Mouse (Mus musculus) ES-Bruce4 (cell line): ENCODE measurements around the gene Fam81a. TPM values are rescaled to one million over a fixed set of nuclear protein-coding genes. Genes with fewer than 3 reads are reported as not detected.

Experiments
- H3K27ac ChIP-seq: 2 replicates; pipeline ENCODE4 v1.5.1; 2012; ENCODE audit warnings: low read length, inconsistent platforms; ENCODE audit not compliant: insufficient read depth
- H3K27me3 ChIP-seq: 2 replicates; pipeline ENCODE4 v1.6.1; 2012; ENCODE audit warnings: mild to moderate bottlenecking, low read length, inconsistent platforms; ENCODE audit not compliant: control insufficient read depth, poor library complexity, insufficient read depth, severe bottlenecking
- H3K36me3 ChIP-seq: 2 replicates; pipeline ENCODE4 v1.6.1; 2012; ENCODE audit warnings: inconsistent platforms, mild to moderate bottlenecking, low read length, moderate library complexity; ENCODE audit not compliant: control insufficient read depth, poor library complexity, insufficient read depth, severe bottlenecking
- H3K4me1 ChIP-seq: one replicate; pipeline ENCODE4 v1.8.1; 2011; ENCODE audit warnings: low read length; ENCODE audit not compliant: control insufficient read depth, insufficient read depth
- H3K4me3 ChIP-seq: 2 replicates; pipeline ENCODE4 v1.5.1; 2011; ENCODE audit warnings: low read depth, mild to moderate bottlenecking, low read length
- H3K9ac ChIP-seq: 2 replicates; pipeline ENCODE4 v1.6.1; 2012; ENCODE audit warnings: low read depth, mild to moderate bottlenecking, inconsistent platforms; ENCODE audit not compliant: poor library complexity, severe bottlenecking
- H3K9me3 ChIP-seq: replicated peaks from 2 replicates; pipeline ENCODE4 v1.6.1; 2012; ENCODE audit warnings: mild to moderate bottlenecking, low read length, inconsistent platforms; ENCODE audit not compliant: control insufficient read depth, poor library complexity, insufficient read depth, severe bottlenecking
- CTCF ChIP-seq: IDR thresholded peaks from one replicate; pipeline ENCODE4 v1.8.1; 2011; ENCODE audit warnings: low read depth, low read length
- EP300 ChIP-seq: IDR thresholded peaks from 2 replicates; pipeline ENCODE4 v1.6.1; 2011; ENCODE audit warnings: low read depth, low read length; ENCODE audit not compliant: insufficient read depth
- POLR2A ChIP-seq: IDR thresholded peaks from one replicate; pipeline ENCODE4 v1.8.1; 2011; ENCODE audit warnings: low read length; ENCODE audit not compliant: insufficient read depth
- polyA plus RNA-seq: library from polyadenylated mRNA; stranded (reverse); fragments of >200 nt; gene quantifications from 2 replicates; pipeline ENCODE4 v1.2.4, GENCODE M21; 2011; ENCODE audit warnings: low read depth; ENCODE audit not compliant: missing spikeins, insufficient read depth, insufficient read length

Gene Fam81a
- polyA plus RNA-seq, 1 experiment: 8.3 TPM

- Histone ChIP-seq H3K27me3 (no peaks in the 10 kb centered on the region), H3K9me3 (no peaks in the 10 kb centered on the region), H3K27ac (peak overlapping the region; percentile 93), H3K4me1 (no peaks in the 10 kb centered on the region), H3K36me3 (no peaks in the 10 kb centered on the region), H3K9ac (peak overlapping the region; percentile 20), H3K4me3 (peak overlapping the region; percentile 37)
- no peak for TF ChIP-seq POLR2A
- TF ChIP-seq CTCF: no peak
- no peak for TF ChIP-seq EP300
These were observed 93.0 kb downstream of the Fam81a start for GRCm38 (mm10) chr9:70049416-70049783.

DNA sequence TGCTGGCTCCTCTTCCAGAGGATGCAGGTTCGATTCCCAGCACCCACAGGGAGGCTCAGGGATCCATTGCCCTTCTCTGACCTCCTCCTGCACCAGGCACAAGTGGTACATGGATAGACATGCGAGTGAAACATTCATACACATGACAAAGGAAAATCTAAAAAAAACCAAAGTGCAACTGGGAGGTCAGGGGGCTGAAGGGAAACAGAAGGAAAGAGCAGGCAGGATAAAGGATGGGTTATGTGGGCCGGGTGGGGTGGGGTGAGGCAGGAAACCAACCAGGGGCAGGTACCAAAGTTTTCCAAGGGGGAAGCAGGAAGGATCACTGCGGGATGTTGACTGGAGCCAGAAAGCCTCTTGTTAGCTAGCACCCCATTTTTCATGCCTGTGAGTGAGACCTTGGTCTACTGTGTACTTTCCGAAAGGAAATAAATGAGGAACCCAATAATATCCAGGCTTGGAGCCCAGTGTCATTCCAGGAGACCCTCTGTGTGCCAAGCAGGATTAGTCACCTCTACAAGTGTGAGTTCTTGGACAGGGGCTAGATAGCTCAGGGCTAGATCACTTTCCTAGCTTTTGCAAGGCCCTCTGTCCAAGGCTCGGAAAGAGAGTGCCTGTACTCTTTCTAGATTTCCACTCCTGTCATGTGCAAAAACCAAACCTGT, 93.5 kb downstream of the Fam81a start:
- peak overlapping the region; percentile 37 for H3K4me3 ChIP-seq
- peak overlapping the region; percentile 20; the same call in 1 of the 2 replicates for H3K9ac ChIP-seq
- H3K9me3 ChIP-seq: no peaks in the 10 kb centered on the region
- no peaks in the 10 kb centered on the region for H3K4me1 ChIP-seq
- H3K27me3 ChIP-seq: no peaks in the 10 kb centered on the region
- no peak for TF ChIP-seq POLR2A
- no peak for TF ChIP-seq EP300
- no peak for TF ChIP-seq CTCF
- H3K27ac ChIP-seq: peak overlapping the region; percentile 93
- no peaks in the 10 kb centered on the region for H3K36me3 ChIP-seq

DNA sequence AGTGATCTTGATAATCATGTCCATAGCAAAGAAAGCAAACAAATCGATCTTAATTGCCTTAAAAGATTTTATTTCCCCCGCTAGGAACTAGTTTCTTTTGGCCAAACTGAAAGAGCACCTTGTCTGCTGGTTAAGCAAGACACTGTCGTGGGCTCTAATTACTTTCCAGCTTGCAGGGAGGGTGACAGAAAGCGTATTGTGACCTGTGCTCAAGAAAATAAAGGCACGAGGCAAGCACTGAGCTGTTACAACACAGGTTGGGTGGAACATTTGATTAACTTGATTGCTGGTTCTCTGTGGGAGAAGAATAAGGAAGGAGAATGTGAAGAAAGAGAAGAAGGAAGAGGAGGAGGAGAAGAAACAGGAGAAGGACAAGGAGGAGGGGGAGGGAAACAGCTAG, 94.1 kb downstream of the Fam81a start:
- H3K36me3 ChIP-seq: no peaks in the 10 kb centered on the region
- H3K9ac ChIP-seq: 0 out of 2 replicates have a peak overlapping the region, but pooled peaks have one; percentile 20
- no peaks in the 10 kb centered on the region for H3K4me1 ChIP-seq
- TF ChIP-seq POLR2A (no peak), CTCF (no peak), EP300 (no peak)
- peak overlapping the region; percentile 93 for H3K27ac ChIP-seq
- H3K9me3 ChIP-seq: no peaks in the 10 kb centered on the region
- H3K27me3 ChIP-seq: no peaks in the 10 kb centered on the region
- peak overlapping the region; percentile 37; the same call in 1 of the 2 replicates for H3K4me3 ChIP-seq

DNA sequence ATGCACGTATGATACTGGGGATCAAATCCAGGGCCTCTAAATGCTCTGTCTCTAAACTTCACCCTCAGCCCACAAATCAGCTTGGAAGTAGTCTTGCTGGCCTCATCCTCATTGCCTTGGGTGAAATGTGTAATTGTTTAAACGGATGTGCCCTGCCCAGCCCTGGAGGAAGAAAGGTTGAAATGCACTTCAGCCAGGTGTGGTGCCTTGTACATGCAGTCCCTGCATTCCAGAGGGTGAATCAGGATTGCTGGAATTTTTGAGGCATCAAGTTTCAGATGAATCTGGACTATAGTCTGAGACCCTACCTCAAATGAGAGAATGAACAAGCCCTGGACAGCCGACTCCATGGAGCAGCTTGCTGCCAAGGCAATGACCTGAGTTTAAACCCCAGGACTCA, 94.5 kb downstream of the Fam81a start:
- Histone ChIP-seq H3K27me3 (no peaks in the 10 kb centered on the region), H3K27ac (peak overlapping the region; percentile 93), H3K9ac (0 out of 2 replicates have a peak overlapping the region, but pooled peaks have one; percentile 20), H3K4me3 (no peak overlapping the region), H3K9me3 (no peaks in the 10 kb centered on the region), H3K4me1 (no peaks in the 10 kb centered on the region), H3K36me3 (no peaks in the 10 kb centered on the region)
- TF ChIP-seq POLR2A (no peak), EP300 (peak; percentile 98)

DNA sequence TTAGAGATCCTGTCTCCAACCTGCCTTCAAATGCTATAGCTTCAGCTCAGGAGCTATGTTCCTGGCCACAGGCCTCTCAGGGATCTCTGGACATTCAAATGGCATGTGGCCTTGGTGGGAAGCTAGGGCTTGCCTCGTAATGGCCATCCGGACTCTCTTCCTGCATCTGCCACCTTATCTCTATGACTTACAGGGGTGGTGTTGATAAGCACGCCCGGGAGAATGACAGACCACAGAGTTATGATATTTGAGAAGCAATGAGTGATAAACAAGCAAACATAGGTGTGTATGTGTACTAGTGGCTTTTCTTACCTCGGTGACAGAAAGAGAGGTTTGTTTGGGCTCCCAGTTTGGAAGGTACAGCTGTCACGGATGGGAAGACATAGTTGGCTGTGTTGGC, 96.1 kb downstream of the Fam81a start:
- H3K4me1 ChIP-seq: no peaks in the 10 kb centered on the region
- H3K27me3 ChIP-seq: no peaks in the 10 kb centered on the region
- no peak overlapping the region for H3K4me3 ChIP-seq
- H3K27ac ChIP-seq: peak overlapping the region; percentile 20; the same call in 1 of the 2 replicates
- no peaks in the 10 kb centered on the region for H3K9me3 ChIP-seq
- H3K9ac ChIP-seq: no peak overlapping the region
- TF ChIP-seq POLR2A: no peak
- TF ChIP-seq CTCF: no peak
- TF ChIP-seq EP300: no peak
- H3K36me3 ChIP-seq: no peaks in the 10 kb centered on the region

- H3K4me3 ChIP-seq: no peak overlapping the region
These were observed 97.5 kb downstream of the Fam81a start for GRCm38 (mm10) chr9:70044865-70045264.

More at GRCm38 (mm10) chr9:70044865-70045264, 97.5 kb downstream of the Fam81a start:
- H3K4me1 ChIP-seq: no peaks in the 10 kb centered on the region
- no peak overlapping the region for H3K27ac ChIP-seq
- H3K9me3 ChIP-seq: no peaks in the 10 kb centered on the region
- no peak overlapping the region for H3K9ac ChIP-seq
- TF ChIP-seq EP300 (no peak), POLR2A (no peak), CTCF (no peak)
- no peaks in the 10 kb centered on the region for H3K27me3 ChIP-seq
- H3K36me3 ChIP-seq: no peaks in the 10 kb centered on the region
